Mouse (Mus musculus): ENCODE measurements around the gene Slc24a3. TPM values are rescaled to one million over a fixed set of nuclear protein-coding genes. Genes with fewer than 3 reads are reported as not detected.

The Slc24a3 gene
- total RNA-seq, 1 experiment = 0.98 TPM

DNA sequence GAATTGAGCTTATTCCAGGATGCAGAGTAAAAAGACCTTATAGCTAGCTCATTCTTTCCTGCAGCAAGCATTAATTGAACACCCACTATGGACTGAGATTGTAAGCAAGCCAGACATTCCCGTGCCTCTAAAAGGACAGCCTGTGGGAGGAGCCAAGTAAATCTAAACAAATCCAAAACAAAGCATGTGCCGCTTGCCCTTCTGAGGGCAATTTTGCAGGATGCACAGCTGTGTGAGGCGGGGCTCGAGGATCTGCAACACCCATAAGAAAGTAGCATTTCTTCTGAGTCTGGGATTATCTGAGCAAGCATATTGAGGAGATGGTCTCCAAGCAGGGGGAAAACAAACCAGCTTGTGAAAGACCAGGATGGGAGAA lies 464.2 kb downstream of the Slc24a3 start:
- in situ Hi-C loops (cut with MboI; ENCODE audit: low sequenced_read_pairs in 2 of 2, unreplicated experiment in 2 of 2) = no loop called here
- no peak for DNase-seq (ENCODE audit: low read depth, low spot score)
- no peak overlapping the region for H3K9ac ChIP-seq (ENCODE audit: insufficient read depth, low read depth, low read length, poor library complexity, severe bottlenecking)
- no peaks in the 10 kb centered on the region for H3K9me3 ChIP-seq (ENCODE audit: control insufficient read depth, insufficient read depth, low read depth, low read length)
- no peak overlapping the region for H3K27ac ChIP-seq (ENCODE audit: insufficient read depth, low read depth, low read length, poor library complexity, severe bottlenecking)
- H3K4me3 ChIP-seq (ENCODE audit: insufficient read depth in 1 of 2, low read depth in 1 of 2, low read length in 2 of 2, poor library complexity in 1 of 2, severe bottlenecking in 1 of 2) = no peak overlapping the region
- H3K4me1 ChIP-seq (ENCODE audit: control insufficient read depth in 2 of 2, insufficient read depth in 2 of 2, low read length in 2 of 2, poor library complexity in 1 of 2) = no peaks in the 10 kb centered on the region
- TF ChIP-seq ZC3H11A (IDR thresholded peaks at IDR 0.05; ENCODE audit: borderline replicate concordance, low read depth, low read length) = no peak
- TF ChIP-seq CHD2 (IDR thresholded peaks at IDR 0.05; ENCODE audit: low read depth, low read length) = no peak
- TF ChIP-seq HCFC1 (IDR thresholded peaks at IDR 0.05; ENCODE audit: borderline replicate concordance, insufficient read depth, low read length) = no peak
- TF ChIP-seq MAFK (IDR thresholded peaks at IDR 0.05; ENCODE audit: insufficient read depth, low read depth, low read length) = no peak
- TF ChIP-seq ZNF384 (IDR thresholded peaks at IDR 0.05; ENCODE audit: low read depth, low read length) = no peak
- H3K36me3 ChIP-seq (ENCODE audit: control insufficient read depth, insufficient read depth, low read length, poor library complexity, severe bottlenecking) = no peaks in the 10 kb centered on the region

DNA sequence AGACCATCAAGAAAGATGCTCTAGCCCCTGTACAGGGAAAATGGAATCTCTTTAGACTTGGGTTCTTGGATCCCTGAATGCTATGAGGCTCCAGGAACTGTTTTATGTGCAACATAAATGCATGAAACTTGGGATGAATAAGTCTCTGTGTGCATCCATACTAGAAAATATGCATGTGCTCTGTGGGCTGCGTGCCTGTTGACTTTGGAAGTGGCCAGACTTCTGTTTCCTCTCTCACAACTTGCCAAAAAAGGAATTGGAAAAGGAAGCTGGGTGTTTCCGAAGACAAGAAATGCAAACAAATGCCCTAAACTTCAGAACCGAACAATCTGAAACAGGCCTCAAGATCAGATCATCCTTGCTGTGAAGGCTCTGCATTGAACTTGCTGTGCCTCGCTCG lies 466.3 kb downstream of the Slc24a3 start:
- H3K4me3 ChIP-seq (ENCODE audit: insufficient read depth in 1 of 2, low read depth in 1 of 2, low read length in 2 of 2, poor library complexity in 1 of 2, severe bottlenecking in 1 of 2) = no peak overlapping the region
- H3K4me1 ChIP-seq (ENCODE audit: control insufficient read depth in 2 of 2, insufficient read depth in 2 of 2, low read length in 2 of 2, poor library complexity in 1 of 2) = no peaks in the 10 kb centered on the region
- in situ Hi-C loops (cut with MboI; ENCODE audit: low sequenced_read_pairs in 2 of 2, unreplicated experiment in 2 of 2) = no loop called here
- no peak for DNase-seq (ENCODE audit: low read depth, low spot score)
- TF ChIP-seq HCFC1 (IDR thresholded peaks at IDR 0.05; ENCODE audit: borderline replicate concordance, insufficient read depth, low read length) (no peak), MAFK (IDR thresholded peaks at IDR 0.05; ENCODE audit: insufficient read depth, low read depth, low read length) (no peak), CHD2 (IDR thresholded peaks at IDR 0.05; ENCODE audit: low read depth, low read length) (no peak), ZC3H11A (IDR thresholded peaks at IDR 0.05; ENCODE audit: borderline replicate concordance, low read depth, low read length) (no peak), ZNF384 (IDR thresholded peaks at IDR 0.05; ENCODE audit: low read depth, low read length) (no peak)
- no peaks in the 10 kb centered on the region for H3K36me3 ChIP-seq (ENCODE audit: control insufficient read depth, insufficient read depth, low read length, poor library complexity, severe bottlenecking)
- H3K9me3 ChIP-seq (ENCODE audit: control insufficient read depth, insufficient read depth, low read depth, low read length) = no peaks in the 10 kb centered on the region
- no peak overlapping the region for H3K9ac ChIP-seq (ENCODE audit: insufficient read depth, low read depth, low read length, poor library complexity, severe bottlenecking)
- H3K27ac ChIP-seq (ENCODE audit: insufficient read depth, low read depth, low read length, poor library complexity, severe bottlenecking) = no peak overlapping the region

DNA sequence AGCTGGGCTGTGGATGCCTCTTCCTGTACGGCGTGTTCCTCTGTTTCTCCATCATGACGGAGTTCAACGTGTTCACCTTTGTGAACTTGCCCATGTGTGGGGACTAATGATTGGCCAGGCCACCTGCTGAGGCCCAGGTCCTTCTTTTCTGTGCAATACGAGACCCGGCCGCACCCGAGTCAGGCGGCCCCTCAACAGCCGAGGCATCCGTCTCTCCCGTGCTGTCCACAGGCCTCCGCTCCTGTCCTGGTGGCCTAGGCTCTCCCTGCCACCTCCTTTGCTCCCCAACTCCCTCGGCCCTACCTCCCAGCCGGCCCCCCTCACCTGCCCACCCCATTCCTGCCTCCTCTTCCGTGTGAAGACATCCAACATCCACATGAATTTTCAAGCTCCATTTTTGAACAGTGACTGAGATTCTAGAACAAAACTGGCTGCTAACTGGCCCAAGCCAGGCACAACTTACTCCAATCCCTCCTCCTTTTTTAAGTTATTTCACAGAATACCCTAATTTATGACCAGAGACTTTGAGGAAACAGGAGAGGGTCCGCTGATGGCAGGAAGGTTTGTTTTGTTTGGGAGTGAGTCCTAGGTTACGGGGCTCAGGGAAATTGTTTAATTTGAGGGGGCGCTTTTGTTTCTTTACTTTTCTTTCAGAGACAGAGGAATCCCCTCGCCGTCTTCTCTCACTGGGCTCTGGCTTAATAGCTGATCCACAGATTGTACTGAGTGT lies 472.9 kb downstream of the Slc24a3 start:
- no peak for DNase-seq (ENCODE audit: low read depth, low spot score)
- no peaks in the 10 kb centered on the region for H3K9me3 ChIP-seq (ENCODE audit: control insufficient read depth, insufficient read depth, low read depth, low read length)
- H3K36me3 ChIP-seq (ENCODE audit: control insufficient read depth, insufficient read depth, low read length, poor library complexity, severe bottlenecking) = no peaks in the 10 kb centered on the region
- H3K4me1 ChIP-seq (ENCODE audit: control insufficient read depth in 2 of 2, insufficient read depth in 2 of 2, low read length in 2 of 2, poor library complexity in 1 of 2) = no peaks in the 10 kb centered on the region
- no peak for TF ChIP-seq ZC3H11A (IDR thresholded peaks at IDR 0.05; ENCODE audit: borderline replicate concordance, low read depth, low read length)
- H3K4me3 ChIP-seq (ENCODE audit: insufficient read depth in 1 of 2, low read depth in 1 of 2, low read length in 2 of 2, poor library complexity in 1 of 2, severe bottlenecking in 1 of 2) = no peak overlapping the region
- no peak overlapping the region for H3K27ac ChIP-seq (ENCODE audit: insufficient read depth, low read depth, low read length, poor library complexity, severe bottlenecking)
- in situ Hi-C loops (cut with MboI; ENCODE audit: low sequenced_read_pairs in 2 of 2, unreplicated experiment in 2 of 2) = no loop called here
- no peak overlapping the region for H3K9ac ChIP-seq (ENCODE audit: insufficient read depth, low read depth, low read length, poor library complexity, severe bottlenecking)

DNA sequence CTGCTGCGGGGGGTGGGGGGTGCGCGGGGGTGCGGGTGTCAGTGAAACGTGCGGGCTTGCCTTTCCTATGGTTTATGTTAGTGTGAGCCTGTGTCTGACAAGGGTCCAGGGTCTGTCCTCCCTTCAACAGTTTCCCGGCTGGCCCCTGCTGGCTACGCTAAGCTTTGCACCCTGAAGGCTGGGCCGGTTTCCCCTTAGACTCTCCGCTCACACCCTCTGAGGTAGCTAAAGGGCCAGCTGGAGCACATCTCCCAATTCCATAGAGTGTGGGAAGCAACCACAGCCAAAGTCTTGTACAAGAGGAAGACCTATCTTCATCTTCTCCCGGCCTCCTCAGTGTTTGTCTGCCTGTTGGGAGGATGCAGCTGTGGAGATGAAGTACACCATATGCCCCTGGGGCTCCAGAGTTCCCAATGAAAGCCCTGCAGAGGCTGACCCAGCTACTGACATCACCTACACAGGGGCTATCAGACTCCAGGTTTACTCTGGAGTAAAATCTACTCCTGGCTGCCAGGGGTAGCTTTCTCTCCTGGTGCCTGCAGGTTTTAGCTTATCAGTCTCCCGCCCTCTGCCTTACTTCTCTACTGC lies 487.9 kb downstream of the Slc24a3 start:
- Histone ChIP-seq H3K4me1 (ENCODE audit: control insufficient read depth in 2 of 2, insufficient read depth in 2 of 2, low read length in 2 of 2, poor library complexity in 1 of 2) (peaks cover 0 to 6% of the 10 kb centered on the region in 2 experiments; a peak in 3 of 4 replicates), H3K27ac (ENCODE audit: insufficient read depth, low read depth, low read length, poor library complexity, severe bottlenecking) (no peak overlapping the region), H3K36me3 (ENCODE audit: control insufficient read depth, insufficient read depth, low read length, poor library complexity, severe bottlenecking) (no peaks in the 10 kb centered on the region), H3K4me3 (ENCODE audit: insufficient read depth in 1 of 2, low read depth in 1 of 2, low read length in 2 of 2, poor library complexity in 1 of 2, severe bottlenecking in 1 of 2) (no peak overlapping the region), H3K9me3 (ENCODE audit: control insufficient read depth, insufficient read depth, low read depth, low read length) (no peaks in the 10 kb centered on the region), H3K9ac (ENCODE audit: insufficient read depth, low read depth, low read length, poor library complexity, severe bottlenecking) (no peak overlapping the region)
- no peak for DNase-seq (ENCODE audit: low read depth, low spot score)
- TF ChIP-seq MAFK (IDR thresholded peaks at IDR 0.05; ENCODE audit: insufficient read depth, low read depth, low read length) (no peak), ZC3H11A (IDR thresholded peaks at IDR 0.05; ENCODE audit: borderline replicate concordance, low read depth, low read length) (no peak), CHD2 (IDR thresholded peaks at IDR 0.05; ENCODE audit: low read depth, low read length) (no peak), HCFC1 (IDR thresholded peaks at IDR 0.05; ENCODE audit: borderline replicate concordance, insufficient read depth, low read length) (no peak), ZNF384 (IDR thresholded peaks at IDR 0.05; ENCODE audit: low read depth, low read length) (no peak)
- in situ Hi-C loops (cut with MboI; ENCODE audit: low sequenced_read_pairs in 2 of 2, unreplicated experiment in 2 of 2) = no loop called here
